In genomic region chr12:98458516-98458915, GRCm38 (mm10) we compare ENCODE assay signal across 13 mouse cellular contexts.
A peak's percentile ranks its signal among the peaks of the same experiment; 100 is the strongest.
DNase-seq lines count a peak whose midpoint lies in the region; ATAC-seq and TF ChIP-seq lines count a peak whose summit lies in the region.
"Had no signal": no experiment of that assay in that cellular context is flagged by ENCODE, and none has a peak within 500 bp of the region (broad histone marks: within the 10 kb centered on the region; RNA-seq: fewer than 3 reads in every experiment).

No protein-coding gene starts in this region.

- DNase-seq in forebrain, embryonic 10.5 days (ENCODE audit: extremely low spot score, low spot score) = no peak
- DNase-seq in layer of hippocampus, adult 9-11 months = peak; percentile 38
- DNase-seq in layer of hippocampus, adult 9-10 months (ENCODE audit: low spot score) = no peak
- DNase-seq in brain, embryonic 14.5 days (ENCODE audit: low read depth) = peak; percentile 77
- DNase-seq in cerebellum, adult 9-11 months = peak; percentile 88
- no peak for DNase-seq in ovary, adult 18-20 months (ENCODE audit: low spot score)
- DNase-seq in thymus, postnatal 10 days (ENCODE audit: low spot score in 2 of 2) = no peak
- DNase-seq: adrenal gland, adult 2 months; lung, adult 18-20 months had no signal

- H3K27ac ChIP-seq in forebrain, embryonic 15.5 days (replicated peaks) = peak overlapping the region; percentile 52
- H3K27ac ChIP-seq in forebrain, embryonic 10.5 days = no peak overlapping the region
- H3K27ac ChIP-seq: heart, embryonic 15.5 days; kidney, embryonic 15.5 days; limb, embryonic 15.5 days had no signal

- no peaks in the 10 kb centered on the region for H3K9me3 ChIP-seq in forebrain, embryonic 15.5 days
- no peaks in the 10 kb centered on the region for H3K9me3 ChIP-seq in forebrain, embryonic 10.5 days
- H3K9me3 ChIP-seq: heart, embryonic 15.5 days; kidney, embryonic 15.5 days; limb, embryonic 15.5 days had no signal

- no peaks in the 10 kb centered on the region for H3K27me3 ChIP-seq in forebrain, embryonic 15.5 days
- no peaks in the 10 kb centered on the region for H3K27me3 ChIP-seq in forebrain, embryonic 10.5 days (ENCODE audit: poor library complexity, severe bottlenecking)
- H3K27me3 ChIP-seq: heart, embryonic 15.5 days; kidney, embryonic 15.5 days; limb, embryonic 15.5 days had no signal

- TF ChIP-seq POLR2A in brain, embryonic 14.5 days (IDR thresholded peaks at IDR 0.05; ENCODE audit: borderline replicate concordance, extremely low read depth, insufficient read depth, insufficient read length, poor library complexity, severe bottlenecking) = no peak

- peaks cover 7% of the 10 kb centered on the region; the same call in 1 of the 2 replicates for H3K36me3 ChIP-seq in forebrain, embryonic 15.5 days
- H3K36me3 ChIP-seq in forebrain, embryonic 10.5 days (replicated peaks) = peaks cover 3% of the 10 kb centered on the region; the same call in 1 of the 2 replicates
- H3K36me3 ChIP-seq: heart, embryonic 15.5 days; kidney, embryonic 15.5 days; limb, embryonic 15.5 days had no signal

- TF ChIP-seq CTCF in brain, embryonic 14.5 days (IDR thresholded peaks at IDR 0.05; ENCODE audit: borderline replicate concordance, extremely low read depth, insufficient read depth, insufficient read length) = no peak

- H3K4me1 ChIP-seq in forebrain, embryonic 15.5 days = peaks cover 11% of the 10 kb centered on the region
- no peaks in the 10 kb centered on the region for H3K4me1 ChIP-seq in forebrain, embryonic 10.5 days
- H3K4me1 ChIP-seq: heart, embryonic 15.5 days; kidney, embryonic 15.5 days; limb, embryonic 15.5 days had no signal

- H3K9ac ChIP-seq in forebrain, embryonic 15.5 days (replicated peaks) = no peak overlapping the region
- H3K9ac ChIP-seq: heart, embryonic 15.5 days; kidney, embryonic 15.5 days; limb, embryonic 15.5 days had no signal

- ATAC-seq in forebrain, embryonic 15.5 days (replicated peaks) = no peak

- 60% methylated on average over 5 of the region's 5 CpGs for WGBS in forebrain, embryonic 15.5 days
- WGBS in forebrain, embryonic 10.5 days = 88% methylated on average over 5 of the region's 5 CpGs

- no peak overlapping the region for H3K4me3 ChIP-seq in forebrain, embryonic 15.5 days
- H3K4me3 ChIP-seq in forebrain, embryonic 10.5 days = no peak overlapping the region
- H3K4me3 ChIP-seq: heart, embryonic 15.5 days; kidney, embryonic 15.5 days; limb, embryonic 15.5 days had no signal

- no peak overlapping the region for H3K4me2 ChIP-seq in forebrain, embryonic 15.5 days (replicated peaks)
- H3K4me2 ChIP-seq: heart, embryonic 15.5 days; kidney, embryonic 15.5 days; limb, embryonic 15.5 days had no signal

Comparison
In these comparisons a context has a peak if more than half of its experiments do, and no peak if none do; other contexts are left out.
1. DNase-seq: peak in layer of hippocampus, adult 9-11 months (single experiment), brain, embryonic 14.5 days (single experiment) and cerebellum, adult 9-11 months (single experiment); none in forebrain, embryonic 10.5 days (single experiment), layer of hippocampus, adult 9-10 months (single experiment), ovary, adult 18-20 months (single experiment) and thymus, postnatal 10 days (0 of 2).